Mouse (Mus musculus) midbrain, embryonic 13.5 days (tissue): ENCODE data around the gene Cln3. TPM values are rescaled to one million over a fixed set of nuclear protein-coding genes. Genes with fewer than 3 reads are reported as not detected.

ENCODE experiments used
- ATAC-seq: fragments of 200-750 bp; cut with Nextera tagmentation; 2 replicates; pipeline ENCODE4 v1.8.0; 2017; ENCODE audit warnings: mild to moderate bottlenecking, moderate TSS enrichment, moderate library complexity
- H3K27ac ChIP-seq: fragments of 300-500 bp; sonication (generic); 2 replicates; pipeline ENCODE4 v1.5.1; 2015; ENCODE audit warnings: inconsistent platforms, mild to moderate bottlenecking, moderate library complexity
- H3K27me3 ChIP-seq: fragments of 300-500 bp; sonication (generic); 2 replicates; pipeline ENCODE4 v1.6.1; 2015; ENCODE audit warnings: mild to moderate bottlenecking, inconsistent platforms
- H3K36me3 ChIP-seq: fragments of 300-500 bp; sonication (generic); 2 replicates; pipeline ENCODE4 v1.6.1; 2015; ENCODE audit warnings: mild to moderate bottlenecking, inconsistent platforms
- H3K4me1 ChIP-seq: fragments of 300-500 bp; sonication (generic); replicated peaks from 2 replicates; pipeline ENCODE4 v1.6.1; 2015; ENCODE audit warnings: inconsistent platforms
- H3K4me2 ChIP-seq: fragments of 300-500 bp; sonication (generic); replicated peaks from 2 replicates; pipeline ENCODE4 v1.6.1; 2015; ENCODE audit warnings: moderate library complexity, mild to moderate bottlenecking, inconsistent platforms
- H3K4me3 ChIP-seq: fragments of 300-500 bp; sonication (generic); replicated peaks from 2 replicates; pipeline ENCODE4 v1.5.1; 2015; ENCODE audit warnings: mild to moderate bottlenecking, inconsistent platforms
- H3K9ac ChIP-seq: fragments of 300-500 bp; sonication (generic); replicated peaks from 2 replicates; pipeline ENCODE4 v1.6.1; 2015; ENCODE audit warnings: mild to moderate bottlenecking, inconsistent platforms
- H3K9me3 ChIP-seq: fragments of 300-500 bp; sonication (generic); 2 replicates; pipeline ENCODE4 v1.6.1; 2016; ENCODE audit warnings: mild to moderate bottlenecking, inconsistent platforms
- WGBS: fragments of 180-500 bp; shearing (Covaris S2); methylation state at CpG from one replicate; pipeline ENCODE4 v1.1.7; 2015; 5-methylcytosine and 5-hydroxymethylcytosine counted together
- polyA plus RNA-seq: library from polyadenylated mRNA; unstranded; fragments of >200 nt; fragmentation: Nextera tagmentation; extraction: Ambion mirVana; gene quantifications from 2 replicates; pipeline ENCODE4 v1.2.1, GENCODE M21; 2015

Gene Cln3
- polyA plus RNA-seq: 27.7 and 28.8 TPM in 2 replicates

GRCm38 (mm10) chr7:126585717-126586116 lies at the start of gene Cln3:
Gene Cln3, minus strand, starts transcription at chr7:126585817.
- H3K36me3 ChIP-seq: 0 out of 2 replicates have a peak, but pooled peaks cover under 1% of the 10 kb centered on the region
- ATAC-seq: no peak
- H3K4me3 ChIP-seq: no peak within 1 kb of the TSS
- no peak within 1 kb of the TSS for H3K9ac ChIP-seq
- peaks cover 24% of the 10 kb centered on the region for H3K27me3 ChIP-seq
- H3K4me1 ChIP-seq: peaks cover 20% of the 10 kb centered on the region
- no peak within 1 kb of the TSS for H3K4me2 ChIP-seq
- WGBS: 81% methylated on average over 6 of the region's 6 CpGs
- no peak within 1 kb of the TSS for H3K27ac ChIP-seq
- H3K9me3 ChIP-seq: no peaks in the 10 kb centered on the region

- Histone ChIP-seq H3K4me3 (no peak overlapping the region), H3K4me1 (no peaks in the 10 kb centered on the region), H3K27ac (no peak overlapping the region), H3K9me3 (no peaks in the 10 kb centered on the region), H3K36me3 (no peaks in the 10 kb centered on the region), H3K27me3 (no peaks in the 10 kb centered on the region), H3K4me2 (no peak overlapping the region), H3K9ac (no peak overlapping the region)
- ATAC-seq: no peak
Measured at GRCm38 (mm10) chr7:126635375-126635774, 49.8 kb upstream of the Cln3 start.

GRCm38 (mm10) chr7:126632478-126632877 lies 46.9 kb upstream of the Cln3 start:
- H3K4me3 ChIP-seq: no peak overlapping the region

GRCm38 (mm10) chr7:126630824-126631518 lies 45.4 kb upstream of the Cln3 start, which contains the start of gene Nupr1:
Gene Nupr1, minus strand, starts transcription at chr7:126630861.
- ATAC-seq: no peak
- Histone ChIP-seq H3K4me2 (no peak within 1 kb of the TSS), H3K4me3 (no peak within 1 kb of the TSS), H3K9ac (no peak within 1 kb of the TSS), H3K9me3 (no peaks in the 10 kb centered on the region), H3K27ac (no peak within 1 kb of the TSS), H3K27me3 (no peaks in the 10 kb centered on the region), H3K36me3 (no peaks in the 10 kb centered on the region), H3K4me1 (no peaks in the 10 kb centered on the region)
- WGBS: 93% methylated on average over 4 of the region's 4 CpGs

More at GRCm38 (mm10) chr7:126632478-126632877, 46.9 kb upstream of the Cln3 start:
- Histone ChIP-seq H3K9ac (no peak overlapping the region), H3K4me1 (no peaks in the 10 kb centered on the region), H3K4me2 (no peak overlapping the region), H3K27me3 (no peaks in the 10 kb centered on the region), H3K36me3 (no peaks in the 10 kb centered on the region), H3K27ac (no peak overlapping the region), H3K9me3 (no peaks in the 10 kb centered on the region)
- WGBS: 96% methylated on average over 2 of the region's 2 CpGs
- no peak for ATAC-seq

GRCm38 (mm10) chr7:126629915-126630314 lies 44.3 kb upstream of the Cln3 start:
- Histone ChIP-seq H3K4me2 (no peak overlapping the region), H3K36me3 (no peaks in the 10 kb centered on the region), H3K9me3 (no peaks in the 10 kb centered on the region), H3K4me1 (no peaks in the 10 kb centered on the region), H3K27me3 (no peaks in the 10 kb centered on the region), H3K4me3 (no peak overlapping the region), H3K9ac (no peak overlapping the region), H3K27ac (no peak overlapping the region)
- ATAC-seq: no peak
- 30% methylated on average over 3 of the region's 3 CpGs for WGBS

- no peak overlapping the region for H3K4me3 ChIP-seq
- no peak overlapping the region for H3K27ac ChIP-seq
- H3K9me3 ChIP-seq: no peaks in the 10 kb centered on the region
- no peaks in the 10 kb centered on the region for H3K4me1 ChIP-seq
- no peak overlapping the region for H3K4me2 ChIP-seq
- H3K27me3 ChIP-seq: no peaks in the 10 kb centered on the region
- no peaks in the 10 kb centered on the region for H3K36me3 ChIP-seq
- ATAC-seq: no peak
- H3K9ac ChIP-seq: no peak overlapping the region
- WGBS: 83% methylated on average over 6 of the region's 6 CpGs
Measured at GRCm38 (mm10) chr7:126628111-126628510, 42.5 kb upstream of the Cln3 start.

- 85% methylated on average over 3 of the region's 3 CpGs for WGBS
- Histone ChIP-seq H3K9ac (no peak overlapping the region), H3K4me3 (no peak overlapping the region), H3K36me3 (no peaks in the 10 kb centered on the region), H3K4me1 (no peaks in the 10 kb centered on the region), H3K4me2 (no peak overlapping the region), H3K9me3 (no peaks in the 10 kb centered on the region), H3K27ac (no peak overlapping the region), H3K27me3 (no peaks in the 10 kb centered on the region)
- no peak for ATAC-seq
Measured at GRCm38 (mm10) chr7:126625807-126626600, 40.4 kb upstream of the Cln3 start.

- H3K4me2 ChIP-seq: no peak overlapping the region
- no peak overlapping the region for H3K27ac ChIP-seq
- no peak overlapping the region; the same call in 1 of the 2 replicates for H3K9ac ChIP-seq
- H3K4me1 ChIP-seq: no peaks in the 10 kb centered on the region
- H3K9me3 ChIP-seq: no peaks in the 10 kb centered on the region
- H3K36me3 ChIP-seq: no peaks in the 10 kb centered on the region
- no peak overlapping the region for H3K4me3 ChIP-seq
- WGBS: 58% methylated on average over 6 of the region's 6 CpGs
- ATAC-seq: no peak
- no peaks in the 10 kb centered on the region for H3K27me3 ChIP-seq
Measured at GRCm38 (mm10) chr7:126625369-126625768, 39.8 kb upstream of the Cln3 start.

GRCm38 (mm10) chr7:126624774-126625173 lies 39.2 kb upstream of the Cln3 start:
- Histone ChIP-seq H3K9ac (no peak overlapping the region), H3K4me1 (no peaks in the 10 kb centered on the region), H3K27me3 (no peaks in the 10 kb centered on the region), H3K27ac (no peak overlapping the region), H3K9me3 (no peaks in the 10 kb centered on the region), H3K4me3 (no peak overlapping the region), H3K4me2 (no peak overlapping the region), H3K36me3 (no peaks in the 10 kb centered on the region)
- 71% methylated on average over 16 of the region's 16 CpGs for WGBS
- no peak for ATAC-seq

GRCm38 (mm10) chr7:126623381-126623780 lies 37.8 kb upstream of the Cln3 start:
- WGBS: 90% methylated on average over 1 of the region's 1 CpGs
- ATAC-seq: no peak
- Histone ChIP-seq H3K36me3 (no peaks in the 10 kb centered on the region), H3K27ac (no peak overlapping the region), H3K4me3 (no peak overlapping the region), H3K27me3 (no peaks in the 10 kb centered on the region), H3K4me2 (no peak overlapping the region), H3K9ac (no peak overlapping the region), H3K4me1 (no peaks in the 10 kb centered on the region), H3K9me3 (no peaks in the 10 kb centered on the region)

GRCm38 (mm10) chr7:126621452-126622359 lies 36.1 kb upstream of the Cln3 start:
- no peak overlapping the region for H3K27ac ChIP-seq
- WGBS: 86% methylated on average over 9 of the region's 9 CpGs
- no peak for ATAC-seq

More at GRCm38 (mm10) chr7:126621452-126622359, 36.1 kb upstream of the Cln3 start:
- no peak overlapping the region for H3K9ac ChIP-seq
- no peak overlapping the region for H3K4me2 ChIP-seq
- no peaks in the 10 kb centered on the region for H3K36me3 ChIP-seq
- no peaks in the 10 kb centered on the region for H3K27me3 ChIP-seq
- H3K4me3 ChIP-seq: no peak overlapping the region
- no peaks in the 10 kb centered on the region for H3K9me3 ChIP-seq
- no peaks in the 10 kb centered on the region for H3K4me1 ChIP-seq
